Mouse (Mus musculus) heart, embryonic 11.5 days (tissue): ENCODE data around the gene Atf1. TPM values are rescaled to one million over a fixed set of nuclear protein-coding genes. Genes with fewer than 3 reads are reported as not detected.
"Not testable (repeated sequence)": the region's sequence is repeated elsewhere in the genome, so short reads cannot be mapped to it uniquely, and the experiment has no call there.

Experiments
- ATAC-seq: fragments of 200-750 bp; cut with Nextera tagmentation; replicated peaks from 2 replicates; pipeline ENCODE4 v1.8.0; 2017; ENCODE audit warnings: moderate library complexity; ENCODE audit not compliant: insufficient number of reproducible peaks, low FRiP score, low TSS enrichment
- H3K27ac ChIP-seq: fragments of 300-500 bp; sonication (generic); 2 replicates; pipeline ENCODE4 v1.5.1; 2014; ENCODE audit warnings: mild to moderate bottlenecking, low read depth, low read length
- H3K27me3 ChIP-seq: fragments of 300-500 bp; sonication (generic); 2 replicates; pipeline ENCODE4 v1.6.1; 2014; ENCODE audit warnings: mild to moderate bottlenecking, low read length, mixed read lengths; ENCODE audit not compliant: control insufficient read depth, insufficient read depth
- H3K36me3 ChIP-seq: fragments of 300-500 bp; sonication (generic); 2 replicates; pipeline ENCODE4 v1.6.1; 2014; ENCODE audit warnings: mild to moderate bottlenecking, low read length, moderate library complexity, mixed read lengths; ENCODE audit not compliant: control insufficient read depth, insufficient read depth
- H3K4me1 ChIP-seq: fragments of 300-500 bp; sonication (generic); 2 replicates; pipeline ENCODE4 v1.6.1; 2014; ENCODE audit warnings: low read length; ENCODE audit not compliant: control insufficient read depth, insufficient read depth
- H3K4me2 ChIP-seq: fragments of 300-500 bp; sonication (generic); 2 replicates; pipeline ENCODE4 v1.6.1; 2014; ENCODE audit warnings: mild to moderate bottlenecking, moderate library complexity
- H3K4me3 ChIP-seq: fragments of 300-500 bp; sonication (generic); 2 replicates; pipeline ENCODE4 v1.5.1; 2014; ENCODE audit warnings: low read depth, low read length
- H3K9ac ChIP-seq: fragments of 300-500 bp; sonication (generic); 2 replicates; pipeline ENCODE4 v1.6.1; 2014; ENCODE audit warnings: mild to moderate bottlenecking, low read depth, low read length, moderate library complexity
- H3K9me3 ChIP-seq: fragments of 300-500 bp; sonication (generic); replicated peaks from 2 replicates; pipeline ENCODE4 v1.6.1; 2016; ENCODE audit warnings: low read length; ENCODE audit not compliant: control insufficient read depth
- WGBS: fragments of 180-500 bp; shearing (Covaris S2); extraction: QIAGEN DNeasy Blood & Tissue Kit; methylation state at CpG from one replicate; pipeline ENCODE4 v1.1.7; 2014; ENCODE audit not compliant: insufficient replicate concordance; 5-methylcytosine and 5-hydroxymethylcytosine counted together
- polyA plus RNA-seq: library from polyadenylated mRNA; unstranded; fragments of >200 nt; fragmentation: Nextera tagmentation; extraction: Ambion mirVana; gene quantifications from 2 replicates; pipeline ENCODE4 v1.2.1, GENCODE M21; 2014

The Atf1 gene
- polyA plus RNA-seq, 1 experiment from 2014 or later = 33.7 TPM

GRCm38 (mm10) chr15:100297856-100298255, 70.2 kb downstream of the Atf1 start:
- no peak overlapping the region for H3K4me3 ChIP-seq
- no peaks in the 10 kb centered on the region for H3K36me3 ChIP-seq
- WGBS = 84% methylated on average over 5 of the region's 5 CpGs
- H3K27me3 ChIP-seq = no peaks in the 10 kb centered on the region
- no peak for ATAC-seq
- H3K9ac ChIP-seq = no peak overlapping the region
- no peaks in the 10 kb centered on the region for H3K9me3 ChIP-seq
- H3K4me1 ChIP-seq = no peaks in the 10 kb centered on the region
- H3K27ac ChIP-seq = no peak overlapping the region
- H3K4me2 ChIP-seq = no peak overlapping the region

- Histone ChIP-seq H3K36me3 (no peaks in the 10 kb centered on the region), H3K4me2 (no peak overlapping the region), H3K4me3 (no peak overlapping the region), H3K4me1 (peaks cover 4% of the 10 kb centered on the region; the same call in 1 of the 2 replicates), H3K9me3 (no peaks in the 10 kb centered on the region), H3K9ac (no peak overlapping the region), H3K27ac (no peak overlapping the region), H3K27me3 (no peaks in the 10 kb centered on the region)
- 74% methylated on average over 6 of the region's 6 CpGs for WGBS
- no peak for ATAC-seq
These were observed 72.9 kb downstream of the Atf1 start for GRCm38 (mm10) chr15:100300499-100300898.

GRCm38 (mm10) chr15:100301556-100301955, 73.9 kb downstream of the Atf1 start:
- no peaks in the 10 kb centered on the region for H3K27me3 ChIP-seq
- no peaks in the 10 kb centered on the region for H3K9me3 ChIP-seq
- H3K36me3 ChIP-seq = no peaks in the 10 kb centered on the region
- no peak overlapping the region for H3K9ac ChIP-seq
- H3K4me3 ChIP-seq = no peak overlapping the region
- H3K4me2 ChIP-seq = no peak overlapping the region
- H3K4me1 ChIP-seq = peaks cover 4% of the 10 kb centered on the region; the same call in 1 of the 2 replicates
- WGBS = 80% methylated on average over 15 of the region's 15 CpGs
- ATAC-seq = no peak
- no peak overlapping the region for H3K27ac ChIP-seq

DNA sequence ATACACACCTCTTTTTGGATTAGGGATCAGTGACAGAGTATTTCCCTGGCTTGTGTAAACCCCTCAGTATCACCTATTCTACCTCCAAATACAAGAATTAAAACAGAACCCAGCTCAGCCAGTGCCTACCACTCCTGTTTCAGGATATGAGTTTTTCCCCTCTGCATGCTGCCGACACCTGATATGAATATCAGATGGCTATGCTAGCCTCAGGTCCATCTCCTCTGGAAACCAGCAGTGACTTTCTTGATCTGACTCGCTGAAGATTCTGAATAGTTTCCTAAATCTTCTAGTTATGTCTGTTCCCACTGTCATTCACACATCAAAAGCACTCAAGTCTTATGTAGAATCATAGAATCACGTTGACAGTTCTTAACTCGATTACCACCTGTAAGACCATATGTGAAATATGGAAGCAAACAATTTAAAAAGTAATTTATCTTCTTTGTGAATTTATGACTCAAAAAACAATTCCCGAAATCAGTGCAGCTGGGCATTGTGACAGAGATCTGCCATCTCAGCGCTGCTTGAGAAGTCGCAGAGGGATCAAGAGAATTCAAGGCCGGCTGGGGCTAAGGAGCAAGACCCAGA, 75.9 kb downstream of the Atf1 start:
- no peak for ATAC-seq
- peak overlapping the region; percentile 65; the same call in 1 of the 2 replicates for H3K9ac ChIP-seq
- H3K4me1 ChIP-seq = peaks cover 4% of the 10 kb centered on the region; the same call in 1 of the 2 replicates
- H3K27ac ChIP-seq = no peak overlapping the region
- no peaks in the 10 kb centered on the region for H3K36me3 ChIP-seq
- no peaks in the 10 kb centered on the region for H3K27me3 ChIP-seq
- 56% methylated on average over 8 of the region's 8 CpGs for WGBS
- H3K4me3 ChIP-seq = peak overlapping the region; percentile 48; the same call in 1 of the 2 replicates
- H3K9me3 ChIP-seq = no peaks in the 10 kb centered on the region
- H3K4me2 ChIP-seq = peak overlapping the region; percentile 68

GRCm38 (mm10) chr15:100304019-100304991, 76.7 kb downstream of the Atf1 start, which contains the start of gene Mettl7a1:
TSS of gene Mettl7a1 (plus strand) at chr15:100304140.
- H3K36me3 ChIP-seq = no peaks in the 10 kb centered on the region

GRCm38 (mm10) chr15:100306201-100306600, 78.6 kb downstream of the Atf1 start:
- H3K4me3 ChIP-seq = no peak overlapping the region
- H3K9me3 ChIP-seq = no peaks in the 10 kb centered on the region
- ATAC-seq = no peak
- no peak overlapping the region for H3K4me2 ChIP-seq
- H3K36me3 ChIP-seq = no peaks in the 10 kb centered on the region
- 72% methylated on average over 2 of the region's 2 CpGs for WGBS
- H3K27ac ChIP-seq = no peak overlapping the region
- H3K4me1 ChIP-seq = peaks cover 4% of the 10 kb centered on the region; the same call in 1 of the 2 replicates
- H3K9ac ChIP-seq = no peak overlapping the region
- no peaks in the 10 kb centered on the region for H3K27me3 ChIP-seq

More at GRCm38 (mm10) chr15:100304019-100304991, 76.7 kb downstream of the Atf1 start, which contains the start of gene Mettl7a1:
- no peaks in the 10 kb centered on the region for H3K27me3 ChIP-seq
- ATAC-seq = peak; percentile 54
- peak within 1 kb of the TSS; percentile 65 for H3K9ac ChIP-seq
- peaks cover 4% of the 10 kb centered on the region; the same call in 1 of the 2 replicates for H3K4me1 ChIP-seq
- peak within 1 kb of the TSS; percentile 68 for H3K4me2 ChIP-seq
- no peaks in the 10 kb centered on the region for H3K9me3 ChIP-seq
- H3K27ac ChIP-seq = peak within 1 kb of the TSS; percentile 74
- peak within 1 kb of the TSS; percentile 48 for H3K4me3 ChIP-seq
- 3% methylated on average over 22 of the region's 30 CpGs for WGBS

GRCm38 (mm10) chr15:100307438-100308096, 79.9 kb downstream of the Atf1 start:
- H3K4me2 ChIP-seq, H3K27me3 ChIP-seq, H3K27ac ChIP-seq, H3K9ac ChIP-seq, H3K4me1 ChIP-seq, H3K4me3 ChIP-seq, H3K36me3 ChIP-seq, H3K9me3 ChIP-seq: not testable (repeated sequence)
- WGBS = 49% methylated on average over 11 of the region's 11 CpGs
- ATAC-seq = 0 out of 2 replicates have a peak, but pooled peaks have one; percentile 9
